Mouse (Mus musculus) erythroblast, embryonic 14.5 days (primary cell): ENCODE measurements at regions not wholly inside any gene's neighbourhood (a gene's known extent, or its start where the extent isn't known, plus 50 kb on each side); places are given as distances from the start of the nearest gene placed in this dataset.

ENCODE experiments used
- GATA1 ChIP-seq: IDR thresholded peaks from 2 replicates; pipeline ENCODE4 v1.6.1; 2012; ENCODE audit warnings: low read length, inconsistent platforms, mixed read lengths
- TAL1 ChIP-seq: IDR thresholded peaks from 3 replicates; pipeline ENCODE4 v1.6.1; 2012; ENCODE audit warnings: low read length, inconsistent platforms, mixed read lengths

DNA sequence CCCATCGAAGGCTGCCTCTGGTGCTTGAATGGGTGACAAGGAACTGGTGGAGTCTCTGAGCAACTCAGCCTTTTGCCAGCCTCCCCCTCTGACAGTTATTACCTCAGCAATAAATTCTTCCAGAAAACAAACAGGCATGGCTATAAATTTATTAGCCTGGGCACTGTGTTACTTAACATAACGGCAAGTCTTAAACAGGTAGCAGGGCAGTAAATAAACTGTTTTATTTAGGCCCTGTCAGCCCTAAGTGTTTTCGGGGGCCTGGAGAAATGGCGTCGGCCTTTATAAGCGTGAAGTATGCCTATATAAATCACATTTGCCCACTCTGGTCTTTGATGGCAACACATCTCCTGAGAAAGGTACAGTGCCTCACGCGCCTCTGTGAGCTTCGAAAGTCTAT, 159.6 kb downstream of the 3110018I06Rik start:
- TF ChIP-seq TAL1: no peak
- no peak for TF ChIP-seq GATA1
